Mouse (Mus musculus) telencephalon, adult 2 months (tissue): ENCODE measurements around the gene Stip1.
"Not testable (repeated sequence)": the region's sequence is repeated elsewhere in the genome, so short reads cannot be mapped to it uniquely, and the experiment has no call there.

Experiments used
- DNase-seq: peaks from one replicate; pipeline ENCODE4 v3.0.0-alpha.2; 2011; ENCODE audit warnings: low read depth, low spot score

Gene Stip1

GRCm38 (mm10) chr19:7039841-7040636, at the start of gene Stip1:
Stip1 (minus strand) TSS chr19:7039967.
- DNase-seq: peak; percentile 100

- no peak for DNase-seq
These were observed 49.3 kb upstream of the Stip1 start for GRCm38 (mm10) chr19:7089050-7089449.

- no peak for DNase-seq
These were observed 48.8 kb upstream of the Stip1 start for GRCm38 (mm10) chr19:7088558-7088957.

- DNase-seq: no peak
These were observed 45.0 kb upstream of the Stip1 start for GRCm38 (mm10) chr19:7084734-7085133.

GRCm38 (mm10) chr19:7083035-7083794, 43.4 kb upstream of the Stip1 start:
- DNase-seq: peak; percentile 60

GRCm38 (mm10) chr19:7081516-7082266, 41.9 kb upstream of the Stip1 start:
- peak; percentile 75 for DNase-seq

GRCm38 (mm10) chr19:7078271-7078670, 38.5 kb upstream of the Stip1 start:
- no peak for DNase-seq

- no peak for DNase-seq
These were observed 37.9 kb upstream of the Stip1 start for GRCm38 (mm10) chr19:7077666-7078065.

GRCm38 (mm10) chr19:7075336-7075735, 35.6 kb upstream of the Stip1 start:
- DNase-seq: not testable (repeated sequence)

GRCm38 (mm10) chr19:7073997-7074781, 34.4 kb upstream of the Stip1 start:
- no peak for DNase-seq

- DNase-seq: no peak
These were observed 32.5 kb upstream of the Stip1 start for GRCm38 (mm10) chr19:7072221-7072620.

GRCm38 (mm10) chr19:7070775-7071174, 31.0 kb upstream of the Stip1 start:
- no peak for DNase-seq

- no peak for DNase-seq
These were observed 30.3 kb upstream of the Stip1 start for GRCm38 (mm10) chr19:7069781-7070763.

GRCm38 (mm10) chr19:7068661-7069531, 29.1 kb upstream of the Stip1 start:
- DNase-seq: no peak

GRCm38 (mm10) chr19:7068136-7068535, 28.4 kb upstream of the Stip1 start:
- DNase-seq: no peak

- DNase-seq: no peak
These were observed 27.7 kb upstream of the Stip1 start for GRCm38 (mm10) chr19:7067344-7068050.

- no peak for DNase-seq
These were observed 27.1 kb upstream of the Stip1 start for GRCm38 (mm10) chr19:7066828-7067342.
